Mouse (Mus musculus) neural tube, embryonic 12.5 days (tissue): Measurements from ENCODE around the gene Txndc9. TPM values are rescaled to one million over a fixed set of nuclear protein-coding genes. Genes with fewer than 3 reads are reported as not detected.

Experiments used
- ATAC-seq: fragments of 200-750 bp; cut with Nextera tagmentation; 2 replicates; pipeline ENCODE4 v1.8.0; 2017; ENCODE audit warnings: low read depth, mild to moderate bottlenecking, moderate TSS enrichment, moderate library complexity; ENCODE audit not compliant: low FRiP score
- H3K27ac ChIP-seq: fragments of 300-500 bp; sonication (generic); 2 replicates; pipeline ENCODE4 v1.5.1; 2016
- H3K27me3 ChIP-seq: fragments of 300-500 bp; sonication (generic); replicated peaks from 2 replicates; pipeline ENCODE4 v1.6.1; 2016; ENCODE audit warnings: mild to moderate bottlenecking
- H3K36me3 ChIP-seq: fragments of 300-500 bp; sonication (generic); 2 replicates; pipeline ENCODE4 v1.6.1; 2016; ENCODE audit warnings: mild to moderate bottlenecking
- H3K4me1 ChIP-seq: fragments of 300-500 bp; sonication (generic); 2 replicates; pipeline ENCODE4 v1.6.1; 2016
- H3K4me2 ChIP-seq: fragments of 300-500 bp; sonication (generic); replicated peaks from 2 replicates; pipeline ENCODE4 v1.6.1; 2016; ENCODE audit warnings: mild to moderate bottlenecking
- H3K4me3 ChIP-seq: fragments of 300-500 bp; sonication (generic); 2 replicates; pipeline ENCODE4 v1.5.1; 2016
- H3K9ac ChIP-seq: fragments of 300-500 bp; sonication (generic); 2 replicates; pipeline ENCODE4 v1.6.1; 2016; ENCODE audit warnings: mild to moderate bottlenecking
- H3K9me3 ChIP-seq: fragments of 300-500 bp; sonication (generic); 2 replicates; pipeline ENCODE4 v1.6.1; 2016; ENCODE audit warnings: mild to moderate bottlenecking
- WGBS: fragments of 180-500 bp; shearing (Covaris S2); methylation state at CpG from one replicate; pipeline ENCODE4 v1.1.7; 2016; 5-methylcytosine and 5-hydroxymethylcytosine counted together
- polyA plus RNA-seq: library from polyadenylated mRNA; unstranded; fragments of >200 nt; fragmentation: Nextera tagmentation; extraction: Ambion mirVana; gene quantifications from 2 replicates; pipeline ENCODE4 v1.2.1, GENCODE M21; 2016

Txndc9 gene
- polyA plus RNA-seq, 1 experiment from 2014 or later: 158 TPM

GRCm38 (mm10) chr1:37965571-37965970, 32.1 kb downstream of the Txndc9 start:
- WGBS: 40% methylated on average over 10 of the region's 10 CpGs
- H3K4me3 ChIP-seq: no peak overlapping the region
- no peak overlapping the region for H3K4me2 ChIP-seq
- no peak for ATAC-seq
- H3K36me3 ChIP-seq: no peaks in the 10 kb centered on the region
- no peak overlapping the region for H3K9ac ChIP-seq
- no peak overlapping the region for H3K27ac ChIP-seq
- no peaks in the 10 kb centered on the region for H3K27me3 ChIP-seq
- no peaks in the 10 kb centered on the region for H3K9me3 ChIP-seq
- no peaks in the 10 kb centered on the region for H3K4me1 ChIP-seq

- Histone ChIP-seq H3K9me3 (no peaks in the 10 kb centered on the region), H3K27me3 (no peaks in the 10 kb centered on the region), H3K36me3 (no peaks in the 10 kb centered on the region), H3K27ac (no peak overlapping the region), H3K4me1 (0 out of 2 replicates have a peak, but pooled peaks cover 3% of the 10 kb centered on the region), H3K4me2 (no peak overlapping the region), H3K9ac (no peak overlapping the region), H3K4me3 (no peak overlapping the region)
- ATAC-seq: no peak
- WGBS: 61% methylated on average over 5 of the region's 5 CpGs
Measured at GRCm38 (mm10) chr1:37959486-37959885, 38.2 kb downstream of the Txndc9 start.

GRCm38 (mm10) chr1:37958516-37958915, 39.2 kb downstream of the Txndc9 start:
- H3K4me1 ChIP-seq: 0 out of 2 replicates have a peak, but pooled peaks cover 3% of the 10 kb centered on the region
- H3K4me2 ChIP-seq: no peak overlapping the region
- H3K36me3 ChIP-seq: no peaks in the 10 kb centered on the region
- H3K4me3 ChIP-seq: no peak overlapping the region
- no peaks in the 10 kb centered on the region for H3K9me3 ChIP-seq
- ATAC-seq: no peak
- no peaks in the 10 kb centered on the region for H3K27me3 ChIP-seq
- H3K27ac ChIP-seq: no peak overlapping the region
- H3K9ac ChIP-seq: no peak overlapping the region
- WGBS: 76% methylated on average over 2 of the region's 2 CpGs

GRCm38 (mm10) chr1:37957659-37958058, 40.0 kb downstream of the Txndc9 start, which contains the start of gene Lyg1:
Gene Lyg1 (minus strand): TSS chr1:37957759.
- Histone ChIP-seq H3K36me3 (no peaks in the 10 kb centered on the region), H3K27ac (no peak within 1 kb of the TSS), H3K4me2 (no peak within 1 kb of the TSS), H3K27me3 (no peaks in the 10 kb centered on the region), H3K4me3 (no peak within 1 kb of the TSS), H3K9me3 (no peaks in the 10 kb centered on the region), H3K4me1 (0 out of 2 replicates have a peak, but pooled peaks cover 3% of the 10 kb centered on the region), H3K9ac (no peak within 1 kb of the TSS)
- 83% methylated on average over 5 of the region's 5 CpGs for WGBS
- ATAC-seq: no peak

GRCm38 (mm10) chr1:37956690-37957431, 40.8 kb downstream of the Txndc9 start:
- Histone ChIP-seq H3K4me2 (no peak overlapping the region), H3K27me3 (no peaks in the 10 kb centered on the region)

GRCm38 (mm10) chr1:37955251-37955650, 42.4 kb downstream of the Txndc9 start:
- Histone ChIP-seq H3K4me2 (no peak overlapping the region), H3K27me3 (no peaks in the 10 kb centered on the region), H3K36me3 (no peaks in the 10 kb centered on the region), H3K4me3 (no peak overlapping the region), H3K4me1 (0 out of 2 replicates have a peak, but pooled peaks cover 3% of the 10 kb centered on the region), H3K9ac (no peak overlapping the region), H3K27ac (no peak overlapping the region), H3K9me3 (no peaks in the 10 kb centered on the region)
- 90% methylated on average over 2 of the region's 2 CpGs for WGBS
- no peak for ATAC-seq

More at GRCm38 (mm10) chr1:37956690-37957431, 40.8 kb downstream of the Txndc9 start:
- Histone ChIP-seq H3K27ac (no peak overlapping the region), H3K9me3 (no peaks in the 10 kb centered on the region), H3K9ac (no peak overlapping the region), H3K4me3 (no peak overlapping the region), H3K4me1 (0 out of 2 replicates have a peak, but pooled peaks cover 3% of the 10 kb centered on the region), H3K36me3 (no peaks in the 10 kb centered on the region)
- WGBS: 36% methylated on average over 3 of the region's 3 CpGs
- no peak for ATAC-seq

- no peaks in the 10 kb centered on the region for H3K27me3 ChIP-seq
- H3K9me3 ChIP-seq: no peaks in the 10 kb centered on the region
- no peak overlapping the region for H3K9ac ChIP-seq
- H3K4me2 ChIP-seq: no peak overlapping the region
- no peak overlapping the region for H3K27ac ChIP-seq
- no peaks in the 10 kb centered on the region for H3K36me3 ChIP-seq
- no peak for ATAC-seq
- WGBS: 87% methylated on average over 7 of the region's 7 CpGs
- no peak overlapping the region for H3K4me3 ChIP-seq
- 0 out of 2 replicates have a peak, but pooled peaks cover 3% of the 10 kb centered on the region for H3K4me1 ChIP-seq
Measured at GRCm38 (mm10) chr1:37954786-37955185, 42.9 kb downstream of the Txndc9 start.

GRCm38 (mm10) chr1:37948906-37949305, 48.8 kb downstream of the Txndc9 start:
- H3K4me2 ChIP-seq: no peak overlapping the region
- H3K36me3 ChIP-seq: no peaks in the 10 kb centered on the region

More at GRCm38 (mm10) chr1:37948906-37949305, 48.8 kb downstream of the Txndc9 start:
- WGBS: 80% methylated on average over 2 of the region's 2 CpGs
- Histone ChIP-seq H3K27ac (no peak overlapping the region), H3K9me3 (no peaks in the 10 kb centered on the region), H3K4me1 (no peaks in the 10 kb centered on the region), H3K27me3 (no peaks in the 10 kb centered on the region), H3K4me3 (no peak overlapping the region), H3K9ac (no peak overlapping the region)
- ATAC-seq: no peak

Other genes starting within 250 kb of the Txndc9 start
- gene Tsga10, start 131.5 kb downstream of the Txndc9 start, polyA plus RNA-seq: 18.1 and 19.3 TPM in 2 replicates
- gene Lipt1, start 126.2 kb downstream of the Txndc9 start, polyA plus RNA-seq: 7.1 and 7.9 TPM in 2 replicates
- gene Mitd1, start 107.5 kb downstream of the Txndc9 start, polyA plus RNA-seq: 18.4 and 20.3 TPM in 2 replicates
- 217 and 221 TPM in 2 replicates for gene Mrpl30, start 107.4 kb downstream of the Txndc9 start, polyA plus RNA-seq
- not detected in 2 replicates for gene Lyg2, start 81.4 kb downstream of the Txndc9 start, polyA plus RNA-seq
- gene Lyg1, start 40.1 kb downstream of the Txndc9 start, polyA plus RNA-seq: not detected in 2 replicates
- gene Eif5b, start 117 bp upstream of the Txndc9 start, polyA plus RNA-seq: 26.6 and 27.5 TPM in 2 replicates
- gene Rev1, start 131.9 kb upstream of the Txndc9 start, polyA plus RNA-seq: 38.6 and 43.5 TPM in 2 replicates